Mouse (Mus musculus): ENCODE measurements around the gene Hoxb6. TPM values are rescaled to one million over a fixed set of nuclear protein-coding genes. Genes with fewer than 3 reads are reported as not detected.

Gene Hoxb6
- polyA plus RNA-seq, 1 experiment from 2014 or later: 8.3 TPM

DNA sequence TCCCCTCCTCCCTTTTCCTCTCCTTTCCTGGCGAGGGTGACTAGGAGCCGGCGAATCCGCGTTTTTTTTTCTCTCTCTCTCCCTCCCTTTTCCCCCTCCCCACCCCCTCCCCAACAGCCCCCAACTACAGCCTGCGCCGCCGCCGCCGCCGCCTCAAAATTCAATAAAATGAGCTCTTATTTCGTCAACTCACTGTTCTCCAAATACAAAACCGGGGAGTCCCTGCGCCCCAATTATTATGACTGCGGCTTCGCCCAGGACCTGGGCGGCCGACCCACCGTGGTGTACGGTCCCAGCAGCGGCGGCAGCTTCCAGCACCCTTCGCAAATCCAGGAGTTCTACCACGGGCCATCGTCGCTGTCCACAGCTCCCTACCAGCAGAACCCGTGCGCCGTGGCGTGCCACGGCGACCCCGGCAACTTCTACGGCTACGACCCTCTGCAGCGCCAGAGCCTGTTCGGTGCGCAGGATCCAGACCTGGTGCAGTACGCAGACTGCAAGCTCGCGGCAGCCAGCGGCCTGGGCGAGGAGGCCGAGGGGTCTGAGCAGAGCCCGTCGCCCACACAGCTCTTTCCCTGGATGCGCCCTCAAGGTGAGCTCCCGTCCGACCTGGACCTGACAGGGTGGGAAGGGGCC, 9.4 kb upstream of the Hoxb6 start:
- H3K4me2 ChIP-seq (ENCODE audit: low read depth, low read length): peak overlapping the region; percentile 65
- peak overlapping the region; percentile 55 for H3K4me3 ChIP-seq (replicated peaks; ENCODE audit: low read length)
- peak overlapping the region; percentile 90; the same call in 1 of the 2 replicates for H3K27ac ChIP-seq (ENCODE audit: low read length)
- no peaks in the 10 kb centered on the region for H3K36me3 ChIP-seq (ENCODE audit: control insufficient read depth, insufficient read depth, low read length)
- H3K27me3 ChIP-seq (ENCODE audit: control insufficient read depth, insufficient read depth, low read length): peaks cover 53% of the 10 kb centered on the region
- WGBS: 1% methylated on average over 49 of the region's 49 CpGs
- no peaks in the 10 kb centered on the region for H3K4me1 ChIP-seq (ENCODE audit: control insufficient read depth, insufficient read depth, low read length)
- H3K9me3 ChIP-seq (replicated peaks; ENCODE audit: control insufficient read depth, low read length): no peaks in the 10 kb centered on the region
- peak overlapping the region; percentile 69 for H3K9ac ChIP-seq (ENCODE audit: low read length)
- no peak for ATAC-seq (ENCODE audit: insufficient read depth, low FRiP score)

GRCm38 (mm10) chr11:96284041-96284749, 8.1 kb upstream of the Hoxb6 start:
- H3K27ac ChIP-seq (ENCODE audit: low read length): peak overlapping the region; percentile 90
- peak; percentile 15; the same call in 1 of the 2 replicates for ATAC-seq (ENCODE audit: insufficient read depth, low FRiP score)
- H3K4me3 ChIP-seq (replicated peaks; ENCODE audit: low read length): peak overlapping the region; percentile 55
- H3K9me3 ChIP-seq (replicated peaks; ENCODE audit: control insufficient read depth, low read length): no peaks in the 10 kb centered on the region
- H3K36me3 ChIP-seq (ENCODE audit: control insufficient read depth, insufficient read depth, low read length): no peaks in the 10 kb centered on the region
- 1% methylated on average over 41 of the region's 49 CpGs for WGBS
- no peaks in the 10 kb centered on the region for H3K4me1 ChIP-seq (ENCODE audit: control insufficient read depth, insufficient read depth, low read length)
- H3K9ac ChIP-seq (ENCODE audit: low read length): peak overlapping the region; percentile 69
- H3K4me2 ChIP-seq (ENCODE audit: low read depth, low read length): peak overlapping the region; percentile 65
- peaks cover 51% of the 10 kb centered on the region for H3K27me3 ChIP-seq (ENCODE audit: control insufficient read depth, insufficient read depth, low read length)

- H3K4me1 ChIP-seq (ENCODE audit: control insufficient read depth, insufficient read depth, low read length): no peaks in the 10 kb centered on the region
- H3K27ac ChIP-seq (ENCODE audit: low read length): peak overlapping the region; percentile 90
- WGBS: 1% methylated on average over 33 of the region's 37 CpGs
- peaks cover 48% of the 10 kb centered on the region for H3K27me3 ChIP-seq (ENCODE audit: control insufficient read depth, insufficient read depth, low read length)
- no peaks in the 10 kb centered on the region for H3K9me3 ChIP-seq (replicated peaks; ENCODE audit: control insufficient read depth, low read length)
- H3K9ac ChIP-seq (ENCODE audit: low read length): peak overlapping the region; percentile 69
- peak overlapping the region; percentile 65 for H3K4me2 ChIP-seq (ENCODE audit: low read depth, low read length)
- ATAC-seq (ENCODE audit: insufficient read depth, low FRiP score): peak; percentile 79
- H3K4me3 ChIP-seq (replicated peaks; ENCODE audit: low read length): peak overlapping the region; percentile 55
- no peaks in the 10 kb centered on the region for H3K36me3 ChIP-seq (ENCODE audit: control insufficient read depth, insufficient read depth, low read length)
Observed at GRCm38 (mm10) chr11:96284774-96285734, 7.2 kb upstream of the Hoxb6 start.

DNA sequence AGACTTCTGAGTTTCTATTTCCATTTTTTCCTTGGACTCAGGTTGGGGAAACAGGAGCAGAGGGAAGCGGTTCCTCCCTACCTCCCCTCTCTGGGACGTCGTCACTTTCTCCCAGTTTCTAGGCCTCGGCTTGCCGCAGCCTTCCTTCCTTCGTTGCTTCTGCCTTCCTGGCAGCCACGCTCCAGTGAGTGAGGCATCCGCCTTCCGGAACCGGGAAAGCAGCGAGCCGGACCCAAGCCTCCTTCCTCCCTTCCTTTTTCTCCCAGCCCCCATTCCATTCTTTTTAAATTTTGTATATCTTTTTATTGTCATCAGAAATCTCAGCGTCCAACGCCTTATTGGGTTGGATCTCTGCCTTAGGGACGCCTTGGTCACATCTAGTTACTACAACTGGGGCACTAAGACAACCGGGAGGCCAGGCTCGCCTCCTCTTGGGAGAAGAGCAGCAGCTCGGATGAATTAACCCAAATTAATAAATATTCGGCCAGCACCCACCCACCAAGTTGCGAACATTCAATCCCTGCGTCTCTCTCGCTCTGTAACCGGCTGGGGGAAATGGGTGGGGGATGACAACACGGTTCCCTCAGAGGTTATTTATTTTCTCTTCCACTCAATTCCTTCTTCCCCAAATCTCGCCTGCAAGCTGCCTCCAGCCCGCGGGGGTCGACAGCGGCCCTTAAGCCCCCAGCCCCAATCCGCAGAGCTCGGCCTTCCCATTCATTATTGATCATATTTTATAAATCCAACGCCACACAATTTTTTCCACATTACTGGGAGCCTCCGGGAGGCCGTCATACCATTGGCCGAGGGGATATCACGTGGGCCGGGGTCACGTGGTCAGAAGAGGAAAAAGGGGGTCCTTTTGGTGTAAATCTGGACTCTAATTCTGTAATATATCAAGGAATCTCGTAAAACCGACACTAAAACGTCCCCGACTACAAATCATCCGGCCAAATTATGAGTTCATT, 6.2 kb upstream of the Hoxb6 start, which contains the start of gene Hoxb7:
Gene Hoxb7, plus strand, starts transcription at position 853 of the 968 bp plus-strand sequence.
- Histone ChIP-seq H3K9me3 (replicated peaks; ENCODE audit: control insufficient read depth, low read length) (no peaks in the 10 kb centered on the region), H3K36me3 (ENCODE audit: control insufficient read depth, insufficient read depth, low read length) (no peaks in the 10 kb centered on the region), H3K4me3 (replicated peaks; ENCODE audit: low read length) (peak within 1 kb of the TSS; percentile 55), H3K4me1 (ENCODE audit: control insufficient read depth, insufficient read depth, low read length) (no peaks in the 10 kb centered on the region), H3K9ac (ENCODE audit: low read length) (peak within 1 kb of the TSS; percentile 77), H3K27me3 (ENCODE audit: control insufficient read depth, insufficient read depth, low read length) (peaks cover 51% of the 10 kb centered on the region), H3K4me2 (ENCODE audit: low read depth, low read length) (peak within 1 kb of the TSS; percentile 65), H3K27ac (ENCODE audit: low read length) (peak within 1 kb of the TSS; percentile 90)
- ATAC-seq (ENCODE audit: insufficient read depth, low FRiP score): 0 out of 2 replicates have a peak, but pooled peaks have one; percentile 10
- 2% methylated on average over 43 of the region's 43 CpGs for WGBS

DNA sequence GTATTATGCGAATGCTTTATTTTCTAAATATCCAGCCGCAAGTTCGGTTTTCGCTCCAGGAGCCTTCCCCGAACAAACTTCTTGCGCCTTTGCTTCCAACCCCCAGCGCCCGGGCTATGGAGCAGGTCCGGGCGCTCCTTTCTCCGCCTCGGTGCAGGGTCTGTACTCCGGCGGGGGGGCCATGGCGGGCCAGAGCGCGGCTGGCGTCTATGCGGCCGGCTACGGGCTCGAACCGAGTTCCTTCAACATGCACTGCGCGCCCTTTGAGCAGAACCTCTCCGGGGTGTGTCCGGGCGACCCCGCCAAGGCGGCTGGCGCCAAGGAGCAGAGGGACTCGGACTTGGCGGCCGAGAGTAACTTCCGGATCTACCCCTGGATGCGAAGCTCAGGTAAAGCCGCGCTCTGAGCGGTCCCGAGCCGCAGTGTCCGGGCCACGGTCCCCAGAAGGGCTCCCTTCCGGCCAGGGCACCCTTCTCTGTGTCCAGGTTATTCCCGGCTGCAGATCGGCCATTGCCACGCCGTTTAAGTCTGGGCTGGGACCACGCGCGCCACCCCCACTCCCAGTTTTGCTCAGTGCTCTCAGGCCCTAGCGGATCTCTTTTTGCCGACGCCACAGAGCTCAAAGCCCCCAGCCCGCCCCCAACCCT, 5.4 kb upstream of the Hoxb6 start:
- H3K9me3 ChIP-seq (replicated peaks; ENCODE audit: control insufficient read depth, low read length): no peaks in the 10 kb centered on the region
- peak overlapping the region; percentile 65 for H3K4me2 ChIP-seq (ENCODE audit: low read depth, low read length)
- peaks cover 53% of the 10 kb centered on the region for H3K27me3 ChIP-seq (ENCODE audit: control insufficient read depth, insufficient read depth, low read length)
- H3K27ac ChIP-seq (ENCODE audit: low read length): peak overlapping the region; percentile 87
- peak overlapping the region; percentile 55 for H3K4me3 ChIP-seq (replicated peaks; ENCODE audit: low read length)
- no peaks in the 10 kb centered on the region for H3K4me1 ChIP-seq (ENCODE audit: control insufficient read depth, insufficient read depth, low read length)
- ATAC-seq (ENCODE audit: insufficient read depth, low FRiP score): no peak
- peak overlapping the region; percentile 77 for H3K9ac ChIP-seq (ENCODE audit: low read length)
- WGBS: 1% methylated on average over 55 of the region's 55 CpGs
- H3K36me3 ChIP-seq (ENCODE audit: control insufficient read depth, insufficient read depth, low read length): no peaks in the 10 kb centered on the region

DNA sequence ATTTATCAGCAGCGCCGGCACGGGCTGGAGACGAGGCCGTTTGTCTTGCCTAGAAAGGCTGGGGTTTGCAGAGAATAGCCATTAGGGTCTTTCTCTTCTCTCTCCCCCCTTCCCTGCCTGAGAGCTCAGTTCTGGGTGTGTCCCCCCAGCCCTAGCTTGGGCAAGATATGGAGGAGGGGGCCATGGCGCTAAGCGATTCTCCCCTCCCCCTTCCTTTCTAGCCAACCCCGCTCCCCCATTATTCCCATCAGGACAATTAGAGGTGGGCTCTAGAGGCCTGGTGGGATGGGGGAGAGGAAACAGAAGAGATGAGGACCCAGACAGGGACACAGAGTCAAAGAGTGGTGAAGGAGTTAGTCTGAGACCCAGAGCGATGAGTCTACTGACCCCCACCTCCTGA, 4.9 kb upstream of the Hoxb6 start:
- Histone ChIP-seq H3K4me2 (ENCODE audit: low read depth, low read length) (peak overlapping the region; percentile 65), H3K27ac (ENCODE audit: low read length) (peak overlapping the region; percentile 87), H3K9me3 (replicated peaks; ENCODE audit: control insufficient read depth, low read length) (no peaks in the 10 kb centered on the region), H3K9ac (ENCODE audit: low read length) (peak overlapping the region; percentile 77), H3K4me1 (ENCODE audit: control insufficient read depth, insufficient read depth, low read length) (no peaks in the 10 kb centered on the region), H3K4me3 (replicated peaks; ENCODE audit: low read length) (peak overlapping the region; percentile 55), H3K36me3 (ENCODE audit: control insufficient read depth, insufficient read depth, low read length) (no peaks in the 10 kb centered on the region), H3K27me3 (ENCODE audit: control insufficient read depth, insufficient read depth, low read length) (peaks cover 52% of the 10 kb centered on the region)
- no peak for ATAC-seq (ENCODE audit: insufficient read depth, low FRiP score)
- 5% methylated on average over 9 of the region's 9 CpGs for WGBS

GRCm38 (mm10) chr11:96288455-96289221, 3.6 kb upstream of the Hoxb6 start:
- ATAC-seq (ENCODE audit: insufficient read depth, low FRiP score): no peak
- no peaks in the 10 kb centered on the region for H3K4me1 ChIP-seq (ENCODE audit: control insufficient read depth, insufficient read depth, low read length)
- no peak overlapping the region for H3K4me2 ChIP-seq (ENCODE audit: low read depth, low read length)
- H3K27ac ChIP-seq (ENCODE audit: low read length): no peak overlapping the region
- 54% methylated on average over 1 of the region's 1 CpGs for WGBS
- peaks cover 52% of the 10 kb centered on the region for H3K27me3 ChIP-seq (ENCODE audit: control insufficient read depth, insufficient read depth, low read length)
- no peaks in the 10 kb centered on the region for H3K9me3 ChIP-seq (replicated peaks; ENCODE audit: control insufficient read depth, low read length)
- no peak overlapping the region for H3K4me3 ChIP-seq (replicated peaks; ENCODE audit: low read length)
- H3K36me3 ChIP-seq (ENCODE audit: control insufficient read depth, insufficient read depth, low read length): no peaks in the 10 kb centered on the region
- no peak overlapping the region for H3K9ac ChIP-seq (ENCODE audit: low read length)

Data from stomach, embryonic 16.5 days (tissue).